Mouse (Mus musculus) monocyte, adult 5-6 weeks (primary cell): ENCODE results near the gene Nkrf. TPM values are rescaled to one million over a fixed set of nuclear protein-coding genes. Genes with fewer than 3 reads are reported as not detected.
A peak's percentile ranks its signal among the peaks of the same experiment; 100 is the strongest.

Experiments used
- ATAC-seq: fragments of 153-309, 156-312 bp; replicated peaks from 2 replicates; pipeline ENCODE4 v1.8.0; 2017; ENCODE audit warnings: mild to moderate bottlenecking; ENCODE audit not compliant: low TSS enrichment, insufficient number of reproducible peaks, severe bottlenecking, poor library complexity, low FRiP score
- total RNA-seq: library from RNA; stranded (forward); fragments of 200-1000, 200-491, 200-594 nt; gene quantifications from 3 replicates; pipeline ENCODE4 v1.2.3, GENCODE M21; 2017

Nkrf gene
- total RNA-seq, 1 experiment from 2014 or later: 2.1 TPM

GRCm38 (mm10) chrX:36864609-36865328 is 37.9 kb downstream of the Nkrf start:
- ATAC-seq: no peak

GRCm38 (mm10) chrX:36863766-36864608 is 38.7 kb downstream of the Nkrf start:
- ATAC-seq: peak; percentile 92

- ATAC-seq: no peak
These were observed 50.1 kb downstream of the Nkrf start for GRCm38 (mm10) chrX:36852631-36853030.

- ATAC-seq: no peak
These were observed 55.5 kb downstream of the Nkrf start for GRCm38 (mm10) chrX:36847152-36847551.

- no peak for ATAC-seq
These were observed 59.2 kb downstream of the Nkrf start for GRCm38 (mm10) chrX:36843346-36843990.

- ATAC-seq: 0 out of 2 replicates have a peak, but pooled peaks have one; percentile 47
These were observed 61.0 kb downstream of the Nkrf start for GRCm38 (mm10) chrX:36841698-36842097.

- ATAC-seq: no peak
These were observed 63.3 kb downstream of the Nkrf start for GRCm38 (mm10) chrX:36839391-36839790.

Other genes with a start within 250 kb of the Nkrf start
- gene Slc25a43, start 159.2 kb downstream of the Nkrf start, total RNA-seq: 3.4 TPM in 1 of 3 replicates, not detected in the others
- gene Slc25a5, start 107.2 kb downstream of the Nkrf start, total RNA-seq: 373 to 641 TPM (median 606 TPM) in 3 replicates
- gene Ube2a, start 29.0 kb downstream of the Nkrf start, total RNA-seq: 21.9 to 37.5 TPM (median 22.4 TPM) in 3 replicates
- 62.8 to 68.6 TPM (median 66.6 TPM) in 3 replicates for gene C330007P06Rik, start 28.8 kb downstream of the Nkrf start, total RNA-seq
- gene Sept6, start 88.9 kb upstream of the Nkrf start, total RNA-seq: 75.3 to 123 TPM (median 87.1 TPM) in 3 replicates
- not detected in 3 replicates for gene Sowahd, start 145.9 kb upstream of the Nkrf start, total RNA-seq
- gene Rpl39, start 182.5 kb upstream of the Nkrf start, total RNA-seq: 1,433 to 1,582 TPM (median 1,501 TPM) in 3 replicates
- 27.2 to 44.4 TPM (median 41.0 TPM) in 3 replicates for gene Upf3b, start 207.4 kb upstream of the Nkrf start, total RNA-seq
- gene Nkap, start 223.9 kb upstream of the Nkrf start, total RNA-seq: 31.6 to 37.5 TPM (median 35.5 TPM) in 3 replicates